Mouse (Mus musculus): ENCODE measurements around the gene Synj1. TPM values are rescaled to one million over a fixed set of nuclear protein-coding genes. Genes with fewer than 3 reads are reported as not detected.

Synj1 gene
- total RNA-seq, 1 experiment from 2014 or later, result 87.6 TPM

GRCm38 (mm10) chr16:90958301-90959085, 52.6 kb downstream of the Synj1 start:
- ATAC-seq (ENCODE audit: extremely low read depth, insufficient number of reproducible peaks, low FRiP score, poor library complexity, severe bottlenecking), result no peak

GRCm38 (mm10) chr16:90955494-90955893, 55.6 kb downstream of the Synj1 start:
- ATAC-seq (ENCODE audit: extremely low read depth, insufficient number of reproducible peaks, low FRiP score, poor library complexity, severe bottlenecking), result no peak

- no peak for ATAC-seq (ENCODE audit: extremely low read depth, insufficient number of reproducible peaks, low FRiP score, poor library complexity, severe bottlenecking)
Observed at GRCm38 (mm10) chr16:90953770-90954169, 57.3 kb downstream of the Synj1 start.

GRCm38 (mm10) chr16:90953147-90953546, 58.0 kb downstream of the Synj1 start:
- ATAC-seq (ENCODE audit: extremely low read depth, insufficient number of reproducible peaks, low FRiP score, poor library complexity, severe bottlenecking), result no peak

- no peak for ATAC-seq (ENCODE audit: extremely low read depth, insufficient number of reproducible peaks, low FRiP score, poor library complexity, severe bottlenecking)
Observed at GRCm38 (mm10) chr16:90950354-90950963, 60.6 kb downstream of the Synj1 start.

GRCm38 (mm10) chr16:90946977-90947376, 64.1 kb downstream of the Synj1 start:
- no peak for ATAC-seq (ENCODE audit: extremely low read depth, insufficient number of reproducible peaks, low FRiP score, poor library complexity, severe bottlenecking)

- no peak for ATAC-seq (ENCODE audit: extremely low read depth, insufficient number of reproducible peaks, low FRiP score, poor library complexity, severe bottlenecking)
Observed at GRCm38 (mm10) chr16:90941246-90941645, 69.9 kb downstream of the Synj1 start.

GRCm38 (mm10) chr16:90934687-90935328, 76.3 kb downstream of the Synj1 start, which contains the start of gene Cfap298:
TSS of gene Cfap298 (minus strand) at chr16:90935114.
- ATAC-seq (ENCODE audit: extremely low read depth, insufficient number of reproducible peaks, low FRiP score, poor library complexity, severe bottlenecking), result peak; percentile 97

- peak; percentile 1; the same call in 1 of the 2 replicates for ATAC-seq (ENCODE audit: extremely low read depth, insufficient number of reproducible peaks, low FRiP score, poor library complexity, severe bottlenecking)
Observed at GRCm38 (mm10) chr16:90934193-90934686, 76.9 kb downstream of the Synj1 start.

GRCm38 (mm10) chr16:90933534-90934176, 77.5 kb downstream of the Synj1 start:
- no peak for ATAC-seq (ENCODE audit: extremely low read depth, insufficient number of reproducible peaks, low FRiP score, poor library complexity, severe bottlenecking)

GRCm38 (mm10) chr16:90927446-90927845, 83.7 kb downstream of the Synj1 start:
- no peak for ATAC-seq (ENCODE audit: extremely low read depth, insufficient number of reproducible peaks, low FRiP score, poor library complexity, severe bottlenecking)

- no peak for ATAC-seq (ENCODE audit: extremely low read depth, insufficient number of reproducible peaks, low FRiP score, poor library complexity, severe bottlenecking)
Observed at GRCm38 (mm10) chr16:90925461-90925860, 85.6 kb downstream of the Synj1 start.

- ATAC-seq (ENCODE audit: extremely low read depth, insufficient number of reproducible peaks, low FRiP score, poor library complexity, severe bottlenecking), result no peak
Observed at GRCm38 (mm10) chr16:90924606-90925370, 86.3 kb downstream of the Synj1 start.

- ATAC-seq (ENCODE audit: extremely low read depth, insufficient number of reproducible peaks, low FRiP score, poor library complexity, severe bottlenecking), result no peak
Observed at GRCm38 (mm10) chr16:90921471-90922159, 89.5 kb downstream of the Synj1 start.

- ATAC-seq (ENCODE audit: extremely low read depth, insufficient number of reproducible peaks, low FRiP score, poor library complexity, severe bottlenecking), result no peak
Observed at GRCm38 (mm10) chr16:90917156-90917555, 94.0 kb downstream of the Synj1 start.

GRCm38 (mm10) chr16:90916040-90916481, 95.0 kb downstream of the Synj1 start:
- no peak for ATAC-seq (ENCODE audit: extremely low read depth, insufficient number of reproducible peaks, low FRiP score, poor library complexity, severe bottlenecking)

- ATAC-seq (ENCODE audit: extremely low read depth, insufficient number of reproducible peaks, low FRiP score, poor library complexity, severe bottlenecking), result no peak
Observed at GRCm38 (mm10) chr16:90911766-90912165, 99.3 kb downstream of the Synj1 start.

All from neutrophil, adult 5-6 weeks (primary cell).